Mouse (Mus musculus): ENCODE data around the gene Pld3. TPM values are rescaled to one million over a fixed set of nuclear protein-coding genes. Genes with fewer than 3 reads are reported as not detected.
A peak's percentile ranks its signal among the peaks of the same experiment; 100 is the strongest.

The Pld3 gene
- total RNA-seq, 2 experiments from 2014 or later = 877 to 885 TPM

DNA sequence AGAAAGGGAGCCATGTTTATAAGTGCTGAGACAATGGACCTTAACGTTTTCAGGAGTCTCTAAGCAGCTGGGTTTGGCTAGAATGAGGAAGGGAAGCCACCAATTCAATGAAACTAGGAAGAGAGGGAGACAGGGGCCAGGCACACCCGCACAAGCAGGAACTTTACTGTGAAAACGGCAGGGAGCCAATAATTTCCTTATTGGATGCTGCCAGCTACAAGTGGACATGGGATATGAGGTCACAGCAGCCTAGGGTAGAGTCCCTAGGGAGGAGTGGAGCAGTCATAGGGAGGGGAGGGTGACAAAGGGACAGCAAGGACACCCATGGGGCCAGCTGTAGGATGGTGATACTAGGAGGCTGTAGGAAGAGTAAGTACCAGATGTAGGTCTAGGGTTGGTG, 60.0 kb downstream of the Pld3 start:
- intact Hi-C loops (cut with DNase I) = no loop called here
- no peak for DNase-seq (ENCODE audit: low spot score in 2 of 2)

DNA sequence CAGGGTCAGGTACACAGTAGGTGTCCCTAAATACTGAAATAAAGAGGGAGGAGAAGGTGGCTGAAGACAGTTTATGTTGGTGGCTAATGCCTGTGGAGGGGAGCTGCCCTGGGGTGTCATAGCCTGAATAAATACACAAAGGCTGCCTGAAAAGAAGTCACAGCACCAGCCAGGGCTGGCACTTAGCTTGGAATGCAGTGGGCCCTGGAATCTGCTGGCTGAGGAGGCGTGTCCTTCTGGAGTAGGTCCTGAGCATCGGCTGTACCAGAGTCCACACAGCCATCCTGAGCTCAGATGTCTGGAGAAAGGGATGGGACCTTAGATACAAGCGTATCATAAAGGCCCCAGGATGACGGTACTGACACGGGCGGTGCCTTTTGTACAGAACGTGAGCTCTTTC, 61.2 kb downstream of the Pld3 start:
- DNase-seq (ENCODE audit: low spot score in 2 of 2) = no peak
- intact Hi-C loops (cut with DNase I) = no loop called here

DNA sequence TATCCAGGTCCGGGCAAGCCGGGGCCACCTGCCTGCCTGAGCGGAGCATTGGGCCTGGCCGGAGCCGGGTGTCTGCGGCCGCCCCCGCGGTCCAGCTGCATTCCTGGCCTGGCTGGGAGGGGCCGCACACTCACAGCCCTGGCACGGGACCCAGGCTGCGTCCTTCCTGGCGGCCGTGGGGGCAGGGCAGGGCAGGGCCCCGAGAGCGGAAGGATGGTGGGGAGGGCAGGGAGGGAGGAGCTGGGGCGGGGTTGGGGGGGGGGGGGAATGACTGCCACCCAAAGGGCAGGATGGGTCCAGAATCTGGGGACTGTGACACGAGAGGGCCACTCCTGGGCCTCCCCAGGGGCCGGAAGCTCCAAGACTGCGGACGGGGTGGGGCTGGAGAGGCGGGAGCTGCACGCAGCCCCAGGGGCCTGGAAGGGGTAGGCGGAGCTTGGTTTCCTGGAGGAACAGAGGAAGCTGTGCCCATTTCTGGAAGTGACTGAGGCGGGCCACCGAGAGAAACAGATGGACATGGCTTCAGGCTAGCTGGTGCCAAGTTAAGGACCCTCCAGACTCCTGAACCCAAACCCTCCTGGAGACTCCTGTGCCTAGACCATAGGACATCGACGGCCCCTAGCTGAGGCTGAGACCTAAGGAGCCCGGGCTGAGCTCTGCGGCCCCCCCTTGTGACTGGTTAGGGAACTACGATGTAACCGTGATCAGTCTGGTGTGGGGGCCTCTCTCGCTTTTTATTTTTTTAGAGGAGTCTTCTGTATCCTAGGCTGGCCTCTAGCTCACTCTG, 62.3 kb downstream of the Pld3 start:
- intact Hi-C loops (cut with DNase I) = no loop called here
- peak; percentile 84 to 88 for DNase-seq (ENCODE audit: low spot score in 2 of 2)

DNA sequence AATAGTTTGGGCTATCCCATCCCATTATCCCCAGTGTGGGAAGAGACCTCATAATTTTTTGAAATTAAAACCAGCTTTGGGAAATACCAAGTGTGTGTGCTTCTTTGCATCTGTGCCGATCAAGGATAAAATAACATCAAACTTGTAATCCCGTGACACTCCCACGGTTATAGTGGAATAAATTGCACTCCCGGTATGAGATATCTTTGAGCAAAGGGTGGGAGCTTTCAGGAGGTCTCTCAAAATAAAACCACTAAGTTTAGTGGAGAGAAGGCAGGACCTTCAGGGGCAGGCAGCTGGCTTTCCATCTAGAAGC, 62.8 kb downstream of the Pld3 start:
- peak in 1 of 2 experiments; percentile 69 for DNase-seq (ENCODE audit: low spot score in 2 of 2)

DNA sequence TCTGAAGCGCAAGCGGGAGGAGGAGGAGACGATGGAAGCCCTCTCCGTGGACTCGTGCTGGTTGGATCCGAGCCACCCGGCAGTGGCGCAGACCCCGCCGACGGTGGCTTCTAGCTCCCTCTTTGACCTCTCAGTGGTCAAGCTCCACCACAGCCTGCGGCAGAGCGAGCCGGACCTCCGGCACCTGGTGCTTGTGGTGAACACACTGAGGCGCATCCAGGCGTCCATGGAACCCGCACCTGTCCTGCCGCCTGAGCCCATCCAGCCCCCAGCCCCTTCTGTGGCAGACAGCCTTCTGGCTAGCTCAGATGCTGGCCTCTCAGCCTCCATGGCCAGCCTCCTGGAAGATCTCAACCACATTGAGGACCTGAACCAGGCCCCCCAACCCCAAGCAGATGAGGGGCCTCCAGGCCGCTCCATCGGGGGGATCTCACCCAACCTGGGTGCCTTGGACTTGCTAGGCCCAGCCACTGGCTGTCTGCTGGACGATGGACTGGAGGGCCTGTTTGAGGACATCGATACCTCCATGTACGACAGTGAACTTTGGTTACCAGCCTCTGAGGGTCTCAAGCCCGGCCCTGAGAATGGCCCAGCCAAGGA, 63.6 kb downstream of the Pld3 start:
- intact Hi-C loops (cut with DNase I) = loop anchor here (5.0 kb wide), 1 partner anchor 152 kb away; the partner anchor contains the start of gene Ltbp4
- no peak for DNase-seq (ENCODE audit: low spot score in 2 of 2)

More for the DNA sequence above, 62.8 kb downstream of the Pld3 start:
- intact Hi-C loops (cut with DNase I) = no loop called here

DNA sequence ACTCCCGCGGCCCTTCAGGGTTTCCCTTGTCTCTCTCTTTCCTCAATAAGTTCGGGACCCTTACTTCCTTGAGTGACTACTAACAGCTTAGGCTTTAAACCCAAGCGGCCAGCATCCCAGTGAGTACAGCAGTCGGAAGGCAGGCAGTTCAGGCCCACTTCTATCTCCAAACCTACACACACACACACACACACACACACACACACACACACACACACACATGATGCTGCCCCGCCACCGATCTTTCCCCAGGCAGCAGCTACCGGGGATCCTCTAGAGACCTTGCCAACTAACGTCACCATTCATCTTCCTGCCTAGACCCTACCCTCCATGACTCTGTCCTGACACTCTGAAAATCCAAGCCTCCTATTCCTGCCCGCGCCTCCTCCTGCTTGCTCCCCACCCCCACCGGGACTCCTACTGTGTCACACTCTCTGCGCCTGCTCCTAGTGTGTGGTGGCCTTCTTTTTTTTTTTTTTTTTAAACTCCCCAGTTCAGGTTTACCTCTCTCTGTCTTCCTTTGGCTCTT, 65.2 kb downstream of the Pld3 start:
- intact Hi-C loops (cut with DNase I) = loop anchor here (2.0 to 5.0 kb wide), 2 partner anchors 39 to 151 kb away; partner anchors contain the start of gene Ltbp4
- DNase-seq (ENCODE audit: low spot score in 2 of 2) = peak; percentile 52 to 79

DNA sequence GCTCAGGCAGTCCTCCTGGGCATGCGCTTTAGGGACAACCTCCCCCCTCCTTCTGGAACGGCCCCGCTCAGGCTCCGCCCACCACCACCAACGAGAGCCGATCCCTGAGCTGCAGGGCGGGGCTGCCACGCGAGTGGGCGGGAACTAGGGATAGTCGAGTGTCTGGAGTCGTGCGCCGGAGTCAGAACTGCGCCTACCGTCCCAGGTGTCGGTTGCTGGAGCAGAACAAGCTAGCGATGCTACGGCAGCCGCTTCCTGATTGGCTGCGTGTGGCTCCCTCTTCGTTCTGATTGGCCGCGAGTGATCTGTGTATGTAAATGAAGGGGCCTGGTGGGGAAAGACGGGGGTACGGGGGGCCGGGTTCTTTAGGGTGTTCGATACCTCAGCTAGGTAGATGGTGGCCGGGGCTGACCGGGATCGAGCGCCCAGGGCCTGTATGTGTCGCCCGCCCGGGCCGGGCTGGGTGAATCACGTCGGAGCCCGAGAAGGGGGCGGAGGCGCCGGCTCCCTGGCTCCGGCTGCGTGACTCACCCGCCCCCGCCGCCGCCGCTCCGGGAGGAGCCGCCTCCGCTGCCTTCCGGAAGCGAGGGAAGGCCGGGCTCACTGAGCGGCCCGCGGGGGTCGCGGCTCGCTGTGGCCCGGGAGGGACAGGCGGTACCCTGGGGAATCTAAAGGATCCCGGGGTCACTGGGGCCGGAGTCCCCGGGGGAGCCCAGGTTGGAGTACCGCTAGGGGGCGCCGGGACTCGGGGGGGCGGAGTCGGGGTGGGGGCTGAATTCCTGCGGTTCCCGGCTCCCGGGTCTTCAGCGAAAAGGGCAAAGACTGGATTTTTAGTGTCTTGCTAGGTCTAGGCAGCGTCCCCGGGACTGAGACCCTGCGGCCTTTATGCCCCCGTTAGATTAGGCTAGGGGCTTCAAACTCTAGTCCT, 66.0 kb downstream of the Pld3 start, which contains the start of gene Sertad1:
Gene Sertad1 (plus strand): TSS at position 141 of the 928 bp plus-strand sequence.
- intact Hi-C loops (cut with DNase I) = loop anchor here (2.0 to 5.0 kb wide), 2 partner anchors 38 to 150 kb away; partner anchors contain the start of gene Ltbp4

DNA sequence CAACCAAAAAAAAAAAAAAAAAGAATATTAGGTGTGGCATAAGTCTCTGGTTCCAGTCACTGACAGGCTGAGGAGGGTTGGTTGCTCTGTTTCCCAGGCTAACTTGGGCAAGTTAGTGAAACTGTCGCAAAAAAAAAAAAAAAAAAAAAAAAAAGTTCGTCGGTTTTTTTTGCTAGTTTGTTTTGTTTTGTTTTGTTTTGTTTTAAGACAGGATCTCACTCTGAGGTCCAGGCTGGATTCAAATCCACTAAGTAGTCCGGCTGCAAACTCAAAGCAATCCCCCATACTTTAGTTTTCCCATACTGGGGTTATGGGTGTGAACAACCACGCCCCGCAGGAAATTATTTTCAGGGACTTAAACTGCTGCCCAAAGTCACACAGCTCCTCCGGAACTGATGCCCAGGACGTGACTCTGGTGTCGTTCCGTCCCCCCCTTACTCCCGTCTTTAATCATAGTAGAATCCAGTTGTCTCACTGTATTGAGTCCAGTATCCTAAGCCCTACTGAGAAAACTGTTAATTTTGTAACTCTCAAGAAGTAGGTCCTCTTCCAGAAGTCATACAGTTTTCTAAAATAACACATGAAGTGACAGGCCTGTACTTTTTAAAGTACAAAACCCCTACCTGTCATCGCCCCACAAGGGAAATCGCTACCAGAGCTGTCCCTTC, 66.8 kb downstream of the Pld3 start:
- no peak for DNase-seq (ENCODE audit: low spot score in 2 of 2)

More for the DNA sequence above, 66.0 kb downstream of the Pld3 start, which contains the start of gene Sertad1:
- peak; percentile 99 to 100 for DNase-seq (ENCODE audit: low spot score in 2 of 2)

DNA sequence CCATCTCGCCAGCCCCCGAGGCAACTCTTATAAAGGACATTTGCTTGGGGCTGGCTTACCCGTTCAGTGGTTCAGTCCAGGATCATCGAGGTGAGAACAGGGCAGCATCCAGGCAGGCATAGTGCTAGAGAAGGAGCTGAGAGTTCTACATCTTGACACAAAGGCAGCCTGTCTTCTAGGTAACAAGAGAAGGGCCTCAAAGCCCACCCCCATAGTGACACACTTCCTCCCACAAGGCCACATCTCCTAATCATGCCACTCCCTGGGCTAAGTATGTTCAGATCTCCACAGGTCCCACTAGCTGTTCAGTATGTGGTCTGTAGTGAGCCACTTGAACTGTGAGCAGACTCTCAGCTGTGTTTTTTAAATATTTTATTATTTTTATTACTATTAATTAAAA, 69.2 kb downstream of the Pld3 start:
- no peak for DNase-seq (ENCODE audit: low spot score in 2 of 2)

More for the DNA sequence above, 66.8 kb downstream of the Pld3 start:
- intact Hi-C loops (cut with DNase I) = loop anchor here (2.0 to 5.0 kb wide), 2 partner anchors 37 to 149 kb away; partner anchors contain the start of gene Ltbp4

More for the DNA sequence above, 69.2 kb downstream of the Pld3 start:
- intact Hi-C loops (cut with DNase I) = no loop called here

Other genes starting within 250 kb of the Pld3 start
- gene Ltbp4, start 215.5 kb downstream of the Pld3 start, total RNA-seq (2021) = 10 to 100 TPM; 46.7 to 50.4 TPM
- 10 to 100 TPM; 21.7 to 31.2 TPM for gene Shkbp1, start 197.2 kb downstream of the Pld3 start, total RNA-seq (2021)
- gene Gm20479, start 195.8 kb downstream of the Pld3 start, total RNA-seq (2021) = not detected
- 100 to 1,000 TPM; 132 to 139 TPM for gene Sptbn4, start 105.5 kb downstream of the Pld3 start, total RNA-seq (2021)
- gene Blvrb, start 105.2 kb downstream of the Pld3 start, total RNA-seq (2021) = 10 to 100 TPM; 12.0 to 15.9 TPM
- 1 to 10 TPM; 2.8 to 4.6 TPM for gene Sertad3, start 79.5 kb downstream of the Pld3 start, total RNA-seq (2021)
- 10 to 100 TPM; 16.1 to 16.8 TPM for gene Sertad1, start 66.3 kb downstream of the Pld3 start, total RNA-seq (2021)
- under 1 TPM; 0.32 to 0.62 TPM for gene Prx, start 53.9 kb downstream of the Pld3 start, total RNA-seq (2021)
- gene Hipk4, start 30.0 kb downstream of the Pld3 start, total RNA-seq (2021) = under 1 TPM in 1 of 2 experiments, not detected in 1; 0.18 TPM
- gene 2310022A10Rik, start within 50 bp of the Pld3 start, total RNA-seq (2021) = 10 to 100 TPM; 26.4 to 27.8 TPM
- gene Akt2, start 38.3 kb upstream of the Pld3 start, total RNA-seq (2021) = 100 to 1,000 TPM; 123 to 139 TPM
- gene Ttc9b, start 100.7 kb upstream of the Pld3 start, total RNA-seq (2021) = 100 to 1,000 TPM; 137 to 140 TPM
- gene Map3k10, start 121.4 kb upstream of the Pld3 start, total RNA-seq (2021) = 100 to 1,000 TPM; 225 to 229 TPM
- gene Zfp607b, start 136.1 kb upstream of the Pld3 start, total RNA-seq (2021) = 10 to 100 TPM in 1 of 2 experiments, 1 to 10 TPM in 1; 9.4 to 10.5 TPM
- gene Zfp60, start 178.2 kb upstream of the Pld3 start, total RNA-seq (2021) = 10 to 100 TPM; 32.7 to 36.0 TPM

All from left cerebral cortex, postnatal 25 days (tissue).